Mouse (Mus musculus) granulocyte monocyte progenitor cell, adult 5-6 weeks (primary cell): ENCODE results near the gene Slc17a5. TPM values are rescaled to one million over a fixed set of nuclear protein-coding genes. Genes with fewer than 3 reads are reported as not detected.
"Not testable (repeated sequence)": the region's sequence is repeated elsewhere in the genome, so short reads cannot be mapped to it uniquely, and the experiment has no call there.

Experiments
- ATAC-seq: replicated peaks from 2 replicates; pipeline ENCODE4 v1.8.0; 2016; ENCODE audit warnings: mild to moderate bottlenecking, moderate TSS enrichment, inconsistent platforms; ENCODE audit not compliant: poor library complexity, severe bottlenecking
- total RNA-seq, 2 experiments: library from RNA; stranded (forward) in 1 of 2; stranded (reverse) in 1 of 2; fragments of 200-712, 200-1000 nt in 1 of 2; fragments of >200 nt in 1 of 2; fragmentation: Nextera tagmentation in 1 of 2; gene quantifications; 2 replicates each; pipeline ENCODE4 v1.2.3; 2014 to 2017

Gene Slc17a5
- total RNA-seq, 2 experiments from 2014 or later, result 5.5 to 8.9 TPM

DNA sequence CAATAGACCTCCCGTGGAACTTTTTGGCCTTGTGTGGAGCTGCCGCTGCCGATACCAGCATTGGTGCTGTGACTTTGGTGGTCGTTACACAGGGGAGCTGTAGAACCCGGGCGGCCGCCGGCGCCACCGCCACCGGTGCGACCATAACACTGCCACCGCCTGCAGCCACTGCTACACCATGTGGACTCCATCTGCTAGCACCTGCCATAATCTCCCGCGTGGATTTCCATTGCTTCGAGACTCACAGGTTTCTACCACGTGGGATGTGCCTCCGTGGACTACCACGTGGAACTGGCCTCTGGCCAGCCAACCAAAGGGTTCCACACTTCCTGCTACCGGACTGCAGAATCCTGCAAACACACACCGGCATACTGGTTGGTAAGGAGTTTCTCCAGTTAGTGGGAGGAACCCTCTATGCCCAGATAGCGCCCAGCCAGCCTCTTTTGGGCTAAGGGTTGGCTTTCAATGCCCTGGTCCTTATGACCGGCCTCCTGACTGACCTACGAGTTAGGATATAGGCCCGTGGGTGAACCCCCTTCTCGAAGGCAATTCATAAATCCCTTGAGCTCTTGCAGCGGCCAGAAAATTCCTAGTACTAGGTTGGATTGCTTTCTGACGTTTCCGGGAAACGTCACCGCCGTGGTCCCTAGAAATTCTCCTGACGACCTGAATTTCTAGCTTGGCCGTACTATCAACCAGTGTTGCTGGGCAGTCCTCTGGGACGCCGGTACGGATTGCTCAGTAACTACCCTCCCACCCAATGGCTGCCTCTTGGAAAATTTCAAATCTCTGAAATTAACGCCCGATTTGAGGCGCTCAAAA, 66.8 kb downstream of the Slc17a5 start:
- peak; percentile 84 for ATAC-seq

DNA sequence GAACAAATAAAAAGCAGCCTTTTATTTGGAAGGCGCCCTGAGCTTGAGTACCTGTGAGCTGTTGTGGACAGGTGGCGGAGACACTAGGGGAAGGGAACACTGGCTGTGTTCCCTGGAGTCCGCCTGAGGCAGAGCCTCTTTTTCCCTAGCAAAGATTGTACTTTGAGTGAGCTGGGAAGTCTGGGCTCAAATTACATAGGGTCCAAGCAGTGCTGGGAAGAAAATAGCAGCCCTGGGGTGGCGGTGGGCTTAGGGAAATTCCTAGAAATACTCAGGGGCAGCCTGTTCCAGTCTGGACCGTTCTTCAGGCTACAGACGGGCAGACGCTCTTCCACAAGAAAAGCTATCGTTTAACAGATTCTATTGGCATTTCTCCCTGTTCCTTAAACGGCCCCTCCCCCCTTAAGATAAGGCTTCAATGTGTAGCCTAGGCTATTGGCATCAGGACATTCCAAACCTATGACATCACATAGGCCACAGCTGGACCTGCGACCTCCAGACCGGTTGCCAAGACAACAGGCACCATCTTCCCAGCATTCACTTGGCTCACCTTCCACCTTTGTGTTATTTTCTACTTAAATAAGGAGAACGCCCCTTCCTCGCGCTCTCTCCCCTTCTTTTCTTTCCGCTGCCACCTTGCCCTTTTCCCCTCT, 67.6 kb downstream of the Slc17a5 start:
- ATAC-seq, result no peak

DNA sequence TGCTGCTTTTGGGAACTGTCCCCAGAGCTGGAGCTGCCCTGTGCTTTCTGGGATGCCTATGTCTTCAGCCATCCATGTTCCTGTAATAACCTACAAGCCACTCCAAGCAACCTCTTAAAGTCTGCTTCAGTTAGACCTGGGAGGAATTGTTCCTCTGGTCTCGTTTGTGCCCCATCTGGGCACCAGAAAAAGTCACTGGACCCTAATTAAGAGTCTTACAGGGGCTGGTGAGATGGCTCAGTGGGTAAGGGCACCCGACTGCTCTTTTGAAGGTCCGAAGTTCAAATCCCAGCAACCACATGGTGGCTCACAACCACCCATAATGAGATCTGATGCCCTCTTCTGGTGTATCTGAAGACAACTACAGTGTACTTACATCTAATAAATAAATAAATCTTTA, 70.6 kb downstream of the Slc17a5 start:
- ATAC-seq, result not testable (repeated sequence)

DNA sequence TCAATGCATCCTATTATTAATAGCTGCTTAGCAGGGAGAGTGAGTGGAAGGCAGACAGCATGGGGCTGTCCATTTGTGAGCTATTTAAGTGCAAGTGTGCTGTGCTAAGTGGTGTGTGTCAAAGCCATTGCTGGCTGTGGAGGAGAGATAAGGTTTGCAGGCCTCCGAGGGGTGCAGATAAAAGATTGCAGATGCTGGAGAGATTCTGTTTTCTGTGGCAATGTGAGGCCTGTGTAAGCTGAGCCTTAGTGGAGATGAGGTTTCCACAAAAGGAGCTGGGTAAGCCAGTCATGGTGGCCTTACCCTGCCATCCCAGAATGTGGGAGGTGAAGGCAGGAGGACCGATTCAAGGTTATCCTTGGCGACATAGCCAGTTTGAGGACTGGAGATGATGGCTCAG, 71.7 kb downstream of the Slc17a5 start:
- ATAC-seq, result no peak

DNA sequence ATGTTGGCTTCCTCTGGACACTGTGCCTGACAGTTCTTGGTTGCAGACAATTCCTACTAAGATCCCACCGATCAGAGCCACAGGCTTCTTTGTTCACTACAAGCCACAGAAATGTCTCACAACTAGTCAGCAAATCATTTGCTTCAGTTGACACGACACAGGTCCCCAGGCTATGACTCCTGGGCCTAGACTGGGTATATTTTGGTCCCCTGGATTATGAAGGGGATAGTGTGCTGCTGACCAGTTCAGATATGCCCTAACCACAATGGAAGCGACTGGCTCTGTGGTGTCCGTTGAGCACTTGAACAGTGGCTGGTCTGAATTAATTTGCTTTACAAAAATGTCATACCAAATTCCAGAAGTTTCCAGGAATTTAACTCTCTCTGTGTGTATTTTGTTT, 73.2 kb downstream of the Slc17a5 start:
- ATAC-seq, result no peak

GRCm38 (mm10) chr9:78513776-78514500, 73.9 kb downstream of the Slc17a5 start:
- peak; percentile 30; the same call in 1 of the 2 replicates for ATAC-seq

DNA sequence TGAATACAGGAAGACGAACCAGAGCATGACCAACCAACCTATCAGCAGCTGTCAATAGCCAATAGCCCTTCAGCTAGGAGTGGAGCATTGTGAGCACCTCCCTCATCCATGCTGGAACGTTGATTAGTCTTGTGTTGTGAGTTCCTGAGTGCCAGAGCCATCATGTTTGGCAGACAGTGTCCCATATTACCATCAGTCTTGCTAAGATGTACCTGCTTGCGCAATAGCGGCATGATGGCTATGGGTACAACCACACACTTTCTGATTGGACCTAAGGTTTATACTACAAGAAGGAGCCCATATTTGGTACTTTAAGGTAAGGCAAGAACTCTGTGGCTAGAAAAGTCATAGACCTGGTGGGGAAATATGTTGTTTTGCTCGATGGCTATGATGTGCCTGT, 76.1 kb downstream of the Slc17a5 start:
- ATAC-seq, result no peak

DNA sequence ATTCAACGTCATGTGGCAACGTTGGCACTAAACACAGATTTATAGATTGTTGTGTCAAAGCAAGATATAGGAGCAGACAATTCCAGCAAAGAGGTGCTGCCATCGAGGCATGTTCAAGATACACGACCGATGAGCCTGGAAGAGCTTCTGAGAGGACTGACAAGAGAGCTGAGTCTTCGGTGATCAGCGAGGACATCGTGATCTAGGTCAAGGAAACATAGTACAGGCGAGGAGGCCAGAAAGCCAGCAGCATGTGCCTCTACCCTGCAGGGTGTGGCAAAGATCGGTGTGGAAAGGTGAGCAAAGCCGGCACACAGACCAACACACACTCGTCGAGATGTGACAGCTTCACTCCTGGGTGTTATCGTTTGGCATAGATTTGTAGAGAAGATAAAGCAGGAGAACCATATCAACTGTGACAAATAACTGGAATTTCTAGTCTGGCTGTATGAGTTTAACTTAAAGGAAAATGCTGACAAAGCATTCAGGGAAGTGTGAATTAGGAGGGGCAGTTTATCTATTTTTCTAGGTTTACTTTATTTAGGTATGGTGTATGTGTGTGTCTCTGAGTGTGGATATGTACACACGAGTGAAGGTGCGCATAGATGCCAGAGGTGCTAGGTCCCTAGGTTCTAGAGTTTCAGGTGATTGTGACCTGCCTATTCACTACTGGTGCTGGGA, 79.6 kb downstream of the Slc17a5 start:
- ATAC-seq, result no peak

DNA sequence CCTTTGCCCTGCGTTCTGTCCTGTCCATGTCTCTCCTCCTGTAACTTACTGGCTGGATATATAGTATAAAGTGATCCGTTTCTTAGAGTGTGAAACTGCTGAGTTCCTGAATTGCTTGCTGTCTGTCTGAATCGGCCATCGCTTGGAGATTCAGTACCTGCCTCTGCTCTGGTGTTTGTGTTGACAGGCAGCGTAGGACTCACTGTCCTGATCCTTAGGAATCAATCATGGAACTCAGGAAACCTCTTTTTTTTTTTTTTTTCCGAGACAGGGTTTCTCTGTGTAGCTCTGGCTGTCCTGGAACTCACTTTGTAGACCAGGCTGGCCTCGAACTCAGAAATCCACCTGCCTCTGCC, 81.1 kb downstream of the Slc17a5 start:
- ATAC-seq, result no peak

GRCm38 (mm10) chr9:78506002-78506721, 81.7 kb downstream of the Slc17a5 start:
- ATAC-seq, result no peak

DNA sequence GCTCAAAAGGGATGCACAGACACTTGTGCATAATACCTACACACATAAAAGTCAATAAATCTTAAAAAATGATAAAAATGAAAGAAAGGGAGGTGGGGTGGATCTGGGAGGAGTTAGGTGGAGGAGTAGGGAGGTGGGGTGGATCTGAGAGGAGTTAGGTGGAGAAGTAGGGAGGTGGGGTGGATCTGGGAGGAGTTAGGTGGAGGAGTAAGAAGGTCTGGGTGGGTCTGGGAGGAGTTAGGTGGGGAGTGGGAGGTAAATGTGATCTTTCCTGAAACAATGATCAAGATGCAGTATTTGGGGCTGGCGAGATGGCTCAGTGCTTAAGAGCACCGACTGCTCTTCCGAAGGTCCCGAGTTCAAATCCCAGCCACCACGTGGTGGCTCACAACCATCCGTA, 82.6 kb downstream of the Slc17a5 start:
- no peak for ATAC-seq

- no peak for ATAC-seq
These were observed 83.2 kb downstream of the Slc17a5 start for GRCm38 (mm10) chr9:78504679-78505078.

GRCm38 (mm10) chr9:78504133-78504532, 83.7 kb downstream of the Slc17a5 start:
- ATAC-seq, result no peak

DNA sequence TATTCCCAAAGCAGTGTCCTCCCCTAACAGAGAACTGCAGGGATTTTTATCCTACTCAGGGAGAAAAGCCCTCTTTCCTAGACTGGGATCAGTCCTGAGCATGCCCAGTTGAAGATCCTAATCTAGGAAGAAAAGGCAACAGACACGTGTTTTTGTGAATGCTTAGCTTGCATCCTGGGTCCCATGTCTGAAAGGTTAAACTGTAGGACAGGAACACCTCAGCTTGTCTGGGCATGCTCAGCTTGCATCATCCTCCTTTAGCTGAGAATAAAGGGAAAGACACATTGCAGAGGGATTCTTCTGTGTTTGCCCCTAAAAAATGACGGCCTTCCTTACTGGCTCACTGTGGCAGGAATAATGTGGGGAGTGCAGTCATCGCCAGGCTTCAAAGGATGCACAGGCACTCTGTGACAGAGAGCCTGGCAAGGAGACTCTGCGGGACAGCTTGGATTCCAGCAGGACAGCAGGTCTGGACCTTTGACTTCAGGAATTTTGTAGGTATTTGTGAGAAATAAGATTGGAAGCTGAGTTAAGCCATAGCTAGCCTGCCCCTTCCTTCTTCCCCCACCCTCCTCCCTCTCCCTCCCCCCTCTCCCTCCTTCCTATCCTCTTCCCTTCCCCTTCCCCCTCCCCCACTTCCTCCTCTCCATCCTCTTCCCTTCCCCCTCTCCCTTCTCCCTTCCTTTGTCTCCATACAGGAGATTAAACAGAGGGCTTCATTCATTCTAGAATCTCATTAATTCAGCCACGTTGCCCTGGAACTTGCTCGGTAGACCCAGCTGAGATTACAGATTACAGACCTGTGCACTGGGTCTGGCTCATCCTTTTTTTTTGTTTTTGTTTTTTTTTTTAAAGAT, 84.4 kb downstream of the Slc17a5 start:
- ATAC-seq, result no peak

DNA sequence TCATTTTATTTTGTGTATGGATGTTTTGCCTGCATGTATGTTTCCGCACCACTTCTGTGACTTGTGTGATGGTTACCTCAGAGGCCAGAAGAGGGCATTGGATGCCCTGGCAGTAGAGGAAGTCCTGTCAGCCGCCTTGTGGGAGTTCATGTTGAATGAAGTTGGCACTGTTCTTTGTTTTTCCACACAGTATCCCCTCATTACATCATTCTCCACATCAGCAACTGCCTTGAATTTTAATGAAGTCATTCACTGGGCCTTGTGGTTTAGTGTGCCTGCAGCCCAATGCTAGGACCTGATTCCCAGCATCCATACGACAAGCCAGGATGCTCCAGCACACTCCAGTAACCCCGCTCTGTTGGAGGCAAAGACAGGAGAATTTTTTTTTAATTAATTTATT, 86.6 kb downstream of the Slc17a5 start:
- peak; percentile 66 for ATAC-seq

DNA sequence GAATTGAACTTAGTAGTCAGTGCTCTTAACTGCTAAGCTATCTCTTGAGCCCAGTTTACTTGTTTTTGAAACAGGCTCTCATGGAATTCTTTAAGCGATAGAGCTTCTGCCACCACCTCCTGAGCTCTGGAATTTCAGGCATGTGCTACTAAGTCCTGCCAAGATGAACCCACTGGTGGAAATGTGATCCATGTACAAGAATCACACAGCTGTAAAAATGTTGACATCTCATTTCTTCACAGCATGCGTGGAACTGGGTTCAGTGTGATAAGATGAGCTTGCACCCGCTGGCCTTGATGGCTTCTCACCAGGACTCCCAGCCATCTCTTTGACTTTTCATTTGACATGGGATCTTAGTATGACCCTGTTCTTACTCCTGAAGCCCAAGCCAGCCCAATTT, 87.5 kb downstream of the Slc17a5 start:
- no peak for ATAC-seq

- ATAC-seq, result no peak
These were observed 94.7 kb downstream of the Slc17a5 start for GRCm38 (mm10) chr9:78493171-78493570.

DNA sequence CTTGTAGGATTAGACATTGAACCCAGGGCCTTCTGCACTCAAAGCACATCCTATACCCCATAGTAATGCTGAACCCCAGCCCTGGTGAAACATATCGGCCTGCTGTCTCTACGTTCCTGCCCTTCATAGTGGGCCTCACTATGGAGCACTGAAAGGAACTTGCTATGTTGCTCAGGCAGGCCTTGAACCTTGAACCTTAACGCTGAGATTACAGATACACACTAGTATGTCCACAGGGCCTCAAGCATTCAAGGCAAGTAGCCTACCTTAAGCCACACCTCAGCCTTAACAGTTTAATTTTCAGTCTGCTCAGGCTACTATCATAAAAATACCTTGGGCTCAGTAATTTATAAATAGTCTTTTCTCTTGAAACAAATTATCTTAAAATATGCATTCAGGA, 95.6 kb downstream of the Slc17a5 start:
- ATAC-seq, result no peak

- ATAC-seq, result no peak
These were observed 96.7 kb downstream of the Slc17a5 start for GRCm38 (mm10) chr9:78491169-78491568.
